Comparison of ENCODE assay signal across 14 mouse cellular contexts in the genomic region with DNA sequence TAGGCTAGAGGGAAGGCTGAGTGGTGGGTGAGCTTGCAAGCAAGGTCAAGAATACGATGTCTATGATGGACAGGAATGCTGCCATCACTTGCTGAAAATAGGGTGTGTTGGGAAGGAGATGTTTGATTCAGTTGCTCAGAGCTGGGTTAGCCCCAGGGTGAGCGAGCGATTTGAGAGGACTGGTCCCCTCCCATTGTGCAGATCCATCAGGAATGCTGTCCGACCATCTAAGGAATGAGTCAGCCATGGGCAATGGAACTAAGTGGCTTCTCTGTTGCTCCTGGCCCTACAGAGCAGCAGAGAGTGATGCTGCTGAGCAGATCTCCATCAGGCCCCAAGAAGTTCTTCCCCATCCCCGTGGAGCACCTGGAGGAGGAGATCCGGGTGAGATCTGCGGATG.
"Had no signal": no experiment of that assay in that cellular context is flagged by ENCODE, and none has a peak within 500 bp of the region (broad histone marks: within the 10 kb centered on the region; RNA-seq: fewer than 3 reads in every experiment).

No protein-coding gene starts in this region.

- H3K4me1 ChIP-seq: midbrain, embryonic 15.5 days; neural tube, embryonic 12.5 days had no signal

- ATAC-seq: intestine, embryonic 15.5 days; midbrain, embryonic 15.5 days had no signal

- H3K4me2 ChIP-seq: intestine, embryonic 15.5 days; midbrain, embryonic 11.5 days; midbrain, embryonic 15.5 days; neural tube, embryonic 12.5 days had no signal

- H3K4me3 ChIP-seq: intestine, embryonic 15.5 days; left cerebral cortex, adult 2 months; limb, embryonic 10.5 days; lung, embryonic 15.5 days; midbrain, embryonic 15.5 days; neural tube, embryonic 12.5 days; stomach, embryonic 15.5 days had no signal

- H3K9me3 ChIP-seq: intestine, embryonic 15.5 days; limb, embryonic 10.5 days; lung, embryonic 15.5 days; midbrain, embryonic 15.5 days; neural tube, embryonic 12.5 days; stomach, embryonic 15.5 days had no signal

- H3K27me3 ChIP-seq: intestine, embryonic 15.5 days; lung, embryonic 15.5 days; midbrain, embryonic 15.5 days; neural tube, embryonic 12.5 days; stomach, embryonic 15.5 days had no signal

- H3K27ac ChIP-seq: intestine, embryonic 15.5 days; left cerebral cortex, adult 2 months; limb, embryonic 10.5 days; liver, embryonic 14.5 days; lung, embryonic 15.5 days; midbrain, embryonic 15.5 days; neural tube, embryonic 12.5 days; stomach, embryonic 15.5 days had no signal

- DNase-seq: kidney, adult 18-20 months; kidney, postnatal 10 days; kidney, postnatal 4 days; lung, postnatal 14 days; right cerebral cortex, postnatal 4 days had no signal

- H3K9ac ChIP-seq: intestine, embryonic 15.5 days; liver, embryonic 14.5 days; lung, embryonic 15.5 days; midbrain, embryonic 15.5 days; neural tube, embryonic 12.5 days; stomach, embryonic 15.5 days had no signal

- H3K36me3 ChIP-seq: intestine, embryonic 15.5 days; limb, embryonic 10.5 days; lung, embryonic 15.5 days; midbrain, embryonic 15.5 days; neural tube, embryonic 12.5 days; stomach, embryonic 15.5 days had no signal
